Mouse (Mus musculus) frontal cortex, adult (tissue): Measurements from ENCODE around the gene Runx3.

Source experiments
- ATAC-seq: cut with Nextera tagmentation; 2 replicates; pipeline ENCODE4 v1.9.2; 2017; ENCODE audit warnings: mild to moderate bottlenecking, moderate library complexity, mixed read lengths; ENCODE audit not compliant: low TSS enrichment

The Runx3 gene

DNA sequence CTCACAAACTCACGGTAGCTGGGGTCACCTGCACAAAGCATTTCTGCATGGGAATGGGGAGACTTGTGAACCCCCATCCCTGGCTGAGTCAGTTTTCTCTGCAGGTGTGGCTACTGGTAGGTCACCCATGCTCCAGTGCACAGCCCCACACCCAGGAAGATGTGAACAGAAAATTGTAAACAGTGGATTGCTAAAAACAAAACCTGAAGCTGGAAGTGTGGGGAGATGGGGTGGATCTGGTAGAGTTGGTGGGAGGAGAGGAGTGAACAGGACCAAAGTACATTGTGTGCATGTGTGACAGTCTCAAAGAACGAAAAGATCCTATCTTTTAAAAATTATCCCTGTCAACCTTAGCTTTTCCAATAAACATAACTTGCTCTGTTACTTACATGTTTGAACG is 100.2 kb downstream of the Runx3 start:
- no peak for ATAC-seq

DNA sequence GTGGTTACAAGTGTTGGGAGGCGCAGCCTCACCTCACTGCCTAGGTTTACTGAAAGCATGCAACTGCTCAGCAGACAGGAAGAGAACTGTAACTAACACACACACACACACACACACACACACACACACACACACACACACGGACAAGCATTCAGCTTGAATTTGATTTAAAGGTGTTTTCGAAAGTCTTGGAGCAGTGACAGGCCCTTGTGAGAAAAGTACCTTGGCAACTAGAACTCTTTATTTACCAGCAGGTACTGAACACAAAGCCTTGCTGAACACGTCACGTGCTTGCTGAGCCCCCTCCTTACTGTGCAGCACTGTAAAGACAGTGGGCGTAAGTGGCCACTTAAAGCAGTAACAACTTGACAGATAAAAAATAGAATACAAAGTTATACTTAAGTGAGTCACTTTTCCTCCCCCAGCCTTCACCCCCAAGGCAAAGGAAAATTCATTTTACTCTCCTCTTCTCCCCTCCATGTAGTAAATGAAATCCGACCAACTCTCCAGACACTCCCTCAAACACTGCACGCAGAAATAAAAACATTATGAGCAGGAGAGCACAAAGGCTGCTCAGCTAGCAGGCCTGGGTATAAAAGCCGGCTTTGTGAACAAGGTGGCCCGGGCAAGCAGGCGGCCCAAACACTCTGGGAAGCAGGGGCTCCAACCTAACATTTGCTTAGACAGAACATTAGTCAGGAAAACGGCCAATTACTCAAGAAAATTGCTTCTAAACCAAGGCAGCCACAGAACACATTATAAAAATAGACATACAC is 101.4 kb downstream of the Runx3 start:
- ATAC-seq: no peak

DNA sequence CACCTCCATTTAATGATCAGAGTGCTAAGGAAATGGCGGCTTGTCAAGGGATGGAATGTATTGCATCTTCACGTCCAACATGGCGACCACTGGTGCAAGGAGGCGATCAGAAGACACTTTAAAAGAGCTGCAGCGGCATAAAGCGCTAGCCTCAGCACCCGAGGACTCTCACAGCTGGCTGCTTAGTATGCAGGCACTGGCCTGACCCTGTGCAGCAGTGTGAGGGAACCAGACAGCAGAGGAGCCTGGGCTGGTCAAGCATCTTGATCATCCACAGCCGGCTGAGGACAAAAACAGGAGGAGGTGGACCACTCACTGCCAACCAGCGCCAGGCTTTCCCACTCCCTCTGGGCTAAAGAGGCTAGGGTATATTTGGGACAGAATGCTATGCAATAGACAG is 103.4 kb downstream of the Runx3 start:
- ATAC-seq: no peak

GRCm38 (mm10) chr4:135226008-135226667 is 105.7 kb downstream of the Runx3 start:
- no peak for ATAC-seq
